Mouse (Mus musculus) forebrain, embryonic 15.5 days (tissue): Measurements from ENCODE around the gene Slc15a5. TPM values are rescaled to one million over a fixed set of nuclear protein-coding genes. Genes with fewer than 3 reads are reported as not detected.
A peak's percentile ranks its signal among the peaks of the same experiment; 100 is the strongest.

Experiments used
- ATAC-seq: fragments of 200-750 bp; cut with Nextera tagmentation; replicated peaks from 2 replicates; pipeline ENCODE4 v1.8.0; 2017; ENCODE audit warnings: mild to moderate bottlenecking, moderate TSS enrichment, moderate library complexity
- H3K27ac ChIP-seq: fragments of 300-500 bp; sonication (generic); replicated peaks from 2 replicates; pipeline ENCODE4 v1.5.1; 2015; ENCODE audit warnings: mild to moderate bottlenecking, inconsistent platforms
- H3K27me3 ChIP-seq: fragments of 300-500 bp; sonication (generic); 2 replicates; pipeline ENCODE4 v1.6.1; 2015; ENCODE audit warnings: inconsistent platforms
- H3K36me3 ChIP-seq: fragments of 300-500 bp; sonication (generic); 2 replicates; pipeline ENCODE4 v1.6.1; 2015; ENCODE audit warnings: mild to moderate bottlenecking, inconsistent platforms
- H3K4me1 ChIP-seq: fragments of 300-500 bp; sonication (generic); 2 replicates; pipeline ENCODE4 v1.6.1; 2015; ENCODE audit warnings: inconsistent platforms
- H3K4me2 ChIP-seq: fragments of 300-500 bp; sonication (generic); replicated peaks from 2 replicates; pipeline ENCODE4 v1.6.1; 2015; ENCODE audit warnings: mild to moderate bottlenecking, inconsistent platforms
- H3K4me3 ChIP-seq: fragments of 300-500 bp; sonication (generic); 2 replicates; pipeline ENCODE4 v1.5.1; 2015; ENCODE audit warnings: mild to moderate bottlenecking, inconsistent platforms
- H3K9ac ChIP-seq: fragments of 300-500 bp; sonication (generic); replicated peaks from 2 replicates; pipeline ENCODE4 v1.6.1; 2015; ENCODE audit warnings: mild to moderate bottlenecking, inconsistent platforms
- H3K9me3 ChIP-seq: fragments of 300-500 bp; sonication (generic); 2 replicates; pipeline ENCODE4 v1.6.1; 2016; ENCODE audit warnings: inconsistent platforms
- WGBS: fragments of 180-500 bp; shearing (Covaris S2); methylation state at CpG from one replicate; pipeline ENCODE4 v1.1.7; 2015; ENCODE audit warnings: mixed read lengths; 5-methylcytosine and 5-hydroxymethylcytosine counted together
- polyA plus RNA-seq: library from polyadenylated mRNA; unstranded; fragments of >200 nt; fragmentation: Nextera tagmentation; extraction: Ambion mirVana; gene quantifications from 2 replicates; pipeline ENCODE4 v1.2.1, GENCODE M21; 2015

The Slc15a5 gene
- polyA plus RNA-seq, 1 experiment from 2014 or later = not detected

DNA sequence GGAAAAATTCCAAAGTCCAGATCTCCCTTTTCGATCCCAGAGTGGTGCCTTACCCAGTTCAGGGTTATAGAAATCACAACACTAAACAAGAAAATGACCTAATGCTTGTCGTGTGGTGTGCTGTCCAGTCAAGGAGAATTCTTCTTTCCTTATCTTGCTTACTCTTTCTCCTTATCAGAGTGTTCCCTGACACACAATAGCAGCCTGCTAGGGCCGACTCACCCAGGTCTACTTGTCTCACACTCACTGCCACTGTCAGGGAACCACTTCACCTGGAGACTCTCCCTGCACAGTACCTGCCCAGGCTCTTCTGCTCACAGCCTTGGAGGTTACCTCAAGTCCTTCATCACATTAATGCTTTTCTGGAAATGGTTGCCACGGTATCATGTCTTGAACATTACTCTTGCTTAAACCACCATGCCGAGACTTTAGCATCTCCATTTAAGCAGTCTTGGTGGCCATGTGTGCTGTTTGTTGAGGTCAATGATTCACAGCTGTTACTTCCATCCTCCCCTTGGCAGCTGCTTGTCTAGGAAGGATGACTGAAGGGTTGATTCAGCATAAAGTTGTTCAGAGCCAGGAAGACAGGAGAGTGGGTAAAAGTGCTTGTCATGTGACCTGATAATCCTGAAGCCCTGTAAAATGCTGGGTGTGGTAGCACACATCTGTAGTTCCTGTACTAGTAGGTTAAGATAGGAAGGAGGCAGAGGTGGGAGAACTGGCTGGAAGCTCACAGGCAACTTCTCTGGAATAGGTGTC lies 1.9 kb downstream of the Slc15a5 start:
- no peak for ATAC-seq
- H3K9ac ChIP-seq = no peak overlapping the region
- no peaks in the 10 kb centered on the region for H3K36me3 ChIP-seq
- H3K4me3 ChIP-seq = no peak overlapping the region
- 89% methylated on average over 5 of the region's 5 CpGs for WGBS
- H3K4me1 ChIP-seq = 0 out of 2 replicates have a peak, but pooled peaks cover 2% of the 10 kb centered on the region
- H3K9me3 ChIP-seq = no peaks in the 10 kb centered on the region
- no peak overlapping the region for H3K4me2 ChIP-seq
- no peak overlapping the region for H3K27ac ChIP-seq
- no peaks in the 10 kb centered on the region for H3K27me3 ChIP-seq

DNA sequence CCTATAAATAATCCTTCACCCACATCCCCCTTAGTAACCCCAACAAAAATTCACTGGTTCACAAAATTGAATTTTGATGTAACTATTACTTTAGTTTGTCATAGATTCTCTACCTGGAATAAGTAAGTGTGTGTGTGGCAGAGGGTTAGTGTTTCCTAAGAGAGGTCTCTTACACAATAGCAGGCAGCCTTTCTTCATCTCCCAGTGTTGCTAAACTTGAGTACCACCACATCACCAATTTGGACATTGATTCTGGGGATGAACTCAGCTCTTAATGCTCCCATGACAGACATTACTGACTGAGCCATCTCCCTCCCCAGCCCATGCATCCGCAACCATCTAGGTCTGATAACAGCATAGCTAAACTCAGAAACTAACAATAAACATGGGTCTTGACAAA lies 4.0 kb downstream of the Slc15a5 start:
- no peak overlapping the region for H3K4me3 ChIP-seq
- no peak overlapping the region for H3K4me2 ChIP-seq
- WGBS = 100% methylated on average over 1 of the region's 1 CpGs
- H3K9me3 ChIP-seq = no peaks in the 10 kb centered on the region
- H3K27me3 ChIP-seq = no peaks in the 10 kb centered on the region
- ATAC-seq = no peak
- no peak overlapping the region for H3K27ac ChIP-seq
- no peak overlapping the region for H3K9ac ChIP-seq
- 0 out of 2 replicates have a peak, but pooled peaks cover 4% of the 10 kb centered on the region for H3K4me1 ChIP-seq
- no peaks in the 10 kb centered on the region for H3K36me3 ChIP-seq

DNA sequence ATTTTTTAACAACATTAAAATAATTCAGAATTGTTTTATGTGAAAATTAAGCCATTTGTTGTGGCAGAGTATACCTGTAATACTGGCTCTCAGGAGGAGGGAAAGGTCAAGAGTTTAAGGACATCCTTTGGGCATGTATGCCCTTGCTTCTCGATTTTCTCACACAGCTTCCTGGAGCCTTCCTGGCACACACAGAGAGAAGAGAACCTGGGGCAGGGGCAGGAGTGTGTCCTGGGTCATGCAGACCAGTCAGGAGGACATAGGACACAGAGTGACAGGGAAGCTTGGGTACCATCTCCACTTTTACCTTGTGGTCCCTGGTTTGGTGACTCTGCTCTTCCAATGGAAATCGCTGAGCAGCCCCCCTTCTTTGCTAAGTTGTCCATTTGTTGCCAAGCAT lies 6.2 kb downstream of the Slc15a5 start:
- no peak for ATAC-seq
- Histone ChIP-seq H3K4me1 (0 out of 2 replicates have a peak, but pooled peaks cover 4% of the 10 kb centered on the region), H3K4me2 (no peak overlapping the region), H3K27me3 (no peaks in the 10 kb centered on the region), H3K9me3 (no peaks in the 10 kb centered on the region), H3K4me3 (no peak overlapping the region), H3K36me3 (no peaks in the 10 kb centered on the region), H3K27ac (no peak overlapping the region), H3K9ac (no peak overlapping the region)
- whole genome bisulfite sequencing = 88% methylated on average over 2 of the region's 2 CpGs

DNA sequence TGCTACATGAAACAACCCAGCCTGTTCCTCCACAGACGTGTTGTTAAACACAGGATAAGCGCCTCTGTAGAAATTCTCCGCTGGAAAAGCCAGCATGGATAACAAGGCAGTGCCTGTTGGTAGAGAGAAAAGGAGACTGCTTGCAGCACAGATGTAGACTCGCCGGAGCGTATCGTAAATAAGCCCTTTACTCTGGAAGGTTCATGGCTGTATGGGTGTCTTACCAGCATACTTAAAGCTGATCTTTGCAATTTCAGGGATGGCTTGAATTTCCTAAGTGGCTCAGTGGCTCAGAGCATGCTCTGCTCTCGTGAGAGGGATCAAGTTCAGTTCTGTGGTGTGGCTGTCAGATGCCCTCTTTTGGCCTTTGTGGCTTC lies 6.8 kb downstream of the Slc15a5 start:
- Histone ChIP-seq H3K4me2 (no peak overlapping the region), H3K27me3 (no peaks in the 10 kb centered on the region), H3K4me3 (no peak overlapping the region), H3K27ac (no peak overlapping the region), H3K9me3 (no peaks in the 10 kb centered on the region), H3K36me3 (no peaks in the 10 kb centered on the region), H3K9ac (no peak overlapping the region), H3K4me1 (0 out of 2 replicates have a peak, but pooled peaks cover 4% of the 10 kb centered on the region)
- ATAC-seq = 0 out of 2 replicates have a peak, but pooled peaks have one; percentile 38
- WGBS = 65% methylated on average over 8 of the region's 8 CpGs

DNA sequence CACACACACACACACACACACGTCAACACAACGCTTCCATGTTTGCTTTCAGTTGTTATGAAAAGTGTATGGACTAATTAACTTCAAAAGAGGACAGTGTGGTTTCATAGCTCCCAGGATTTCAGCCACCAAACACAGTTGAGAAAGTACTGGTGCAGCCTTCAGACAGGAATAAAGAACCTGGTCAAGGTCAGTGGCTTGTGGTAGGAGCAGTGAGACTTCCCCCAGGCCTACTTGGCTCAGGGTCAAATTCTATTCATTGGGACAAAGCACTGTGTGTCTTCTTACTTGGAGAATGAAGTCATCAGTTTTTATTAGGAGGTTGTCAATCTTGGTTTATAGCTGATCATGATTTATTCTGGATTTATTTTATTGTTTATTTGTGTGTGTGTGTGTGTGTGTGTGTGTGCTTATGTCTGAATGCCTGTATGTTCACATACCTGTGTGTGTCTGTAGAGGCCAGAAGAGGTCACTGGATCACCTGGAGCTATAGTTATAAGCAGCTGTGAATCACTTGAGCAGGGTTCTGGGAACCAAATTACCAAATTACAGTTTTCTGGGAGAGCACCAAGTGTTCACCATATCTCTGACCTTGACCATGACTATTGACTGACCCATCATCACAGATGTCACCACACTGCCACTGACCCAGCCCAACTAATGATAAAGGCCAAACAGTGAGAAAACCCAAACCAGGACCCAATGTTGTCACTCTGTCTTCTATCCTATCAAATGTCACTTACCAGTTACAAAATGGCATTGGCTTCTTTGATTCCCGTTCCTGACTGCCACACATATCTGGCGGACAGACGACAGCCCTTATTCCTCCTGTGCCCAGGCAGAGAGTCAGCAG lies 7.4 kb downstream of the Slc15a5 start:
- no peak overlapping the region for H3K4me3 ChIP-seq
- WGBS = 82% methylated on average over 5 of the region's 5 CpGs
- no peak overlapping the region for H3K9ac ChIP-seq
- ATAC-seq = no peak
- H3K4me1 ChIP-seq = 0 out of 2 replicates have a peak, but pooled peaks cover 4% of the 10 kb centered on the region
- no peaks in the 10 kb centered on the region for H3K36me3 ChIP-seq
- H3K27me3 ChIP-seq = no peaks in the 10 kb centered on the region
- no peak overlapping the region for H3K4me2 ChIP-seq
- no peaks in the 10 kb centered on the region for H3K9me3 ChIP-seq
- no peak overlapping the region for H3K27ac ChIP-seq

DNA sequence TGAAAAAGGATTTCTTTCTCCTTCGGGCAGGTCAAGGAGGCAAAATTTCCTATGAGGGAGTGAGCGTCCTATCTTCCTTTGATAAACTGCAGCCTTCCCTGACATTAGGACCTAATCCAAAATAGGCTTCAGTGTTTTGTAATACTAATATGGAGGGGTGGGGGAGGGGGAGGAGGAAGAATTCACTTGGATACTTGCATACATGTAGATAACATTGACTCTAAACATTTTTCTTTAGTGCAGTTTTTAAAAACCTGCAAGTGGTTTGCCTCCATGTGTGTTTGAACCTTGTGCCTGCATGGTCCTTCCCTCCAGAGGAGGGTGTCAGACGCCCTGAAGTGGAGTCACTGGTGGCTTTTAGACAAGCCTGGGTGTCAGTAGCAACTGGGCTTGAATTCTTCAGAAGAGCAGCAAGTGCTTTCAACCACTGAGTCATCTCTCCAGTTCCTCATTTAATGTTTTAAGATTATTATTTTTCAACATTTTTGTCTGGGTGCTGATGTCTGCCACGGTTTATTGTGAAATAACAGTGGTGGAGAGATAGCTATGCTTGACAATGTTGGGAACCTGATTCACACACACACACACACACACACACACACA lies 8.1 kb downstream of the Slc15a5 start:
- H3K9ac ChIP-seq = no peak overlapping the region
- no peaks in the 10 kb centered on the region for H3K36me3 ChIP-seq
- no peak overlapping the region for H3K27ac ChIP-seq
- WGBS = 34% methylated on average over 4 of the region's 4 CpGs
- 0 out of 2 replicates have a peak, but pooled peaks cover 4% of the 10 kb centered on the region for H3K4me1 ChIP-seq
- ATAC-seq = no peak
- no peak overlapping the region for H3K4me3 ChIP-seq
- no peaks in the 10 kb centered on the region for H3K27me3 ChIP-seq
- H3K9me3 ChIP-seq = no peaks in the 10 kb centered on the region
- no peak overlapping the region for H3K4me2 ChIP-seq

DNA sequence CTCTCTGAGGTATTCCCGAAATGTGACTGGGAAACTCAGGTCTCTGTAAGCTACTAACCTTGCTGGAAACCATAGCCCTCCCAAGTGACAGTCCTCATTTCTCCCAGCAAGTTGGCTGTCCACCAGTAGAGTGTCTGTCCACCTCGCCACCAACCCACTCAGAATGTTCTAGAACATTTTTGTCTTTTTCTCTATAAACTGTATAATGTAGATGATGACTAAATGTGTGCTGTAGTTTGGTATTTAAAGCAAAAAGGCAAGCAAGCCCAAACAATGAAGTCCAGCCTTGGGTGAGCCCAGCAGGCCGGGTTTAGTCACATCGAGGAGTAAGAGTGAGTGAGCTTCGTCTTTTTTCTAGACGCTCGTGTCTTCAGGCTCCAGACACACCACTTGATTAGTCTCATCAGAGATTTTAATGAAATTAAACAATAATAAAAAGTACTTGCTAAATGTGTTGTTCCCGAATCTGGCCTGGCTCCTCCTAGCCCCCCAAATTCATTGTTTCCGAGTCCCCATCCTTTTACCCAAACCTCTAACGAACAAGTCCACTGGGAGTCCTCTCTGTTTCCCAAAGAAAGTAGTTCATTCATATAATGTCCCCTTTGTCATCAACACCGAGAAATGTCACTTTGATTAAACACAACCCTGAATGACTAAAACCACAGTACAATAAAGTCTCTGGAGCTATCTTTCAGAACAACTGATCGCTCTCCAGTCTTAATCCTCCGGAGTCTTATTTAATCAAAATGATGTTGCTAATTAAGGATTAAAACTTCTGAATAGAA lies 8.8 kb downstream of the Slc15a5 start:
- no peak for ATAC-seq
- H3K4me2 ChIP-seq = no peak overlapping the region
- no peaks in the 10 kb centered on the region for H3K27me3 ChIP-seq
- H3K4me1 ChIP-seq = 0 out of 2 replicates have a peak, but pooled peaks cover 4% of the 10 kb centered on the region
- no peak overlapping the region for H3K4me3 ChIP-seq
- H3K9me3 ChIP-seq = no peaks in the 10 kb centered on the region
- H3K27ac ChIP-seq = no peak overlapping the region
- H3K9ac ChIP-seq = no peak overlapping the region
- no peaks in the 10 kb centered on the region for H3K36me3 ChIP-seq
- WGBS = 30% methylated on average over 13 of the region's 13 CpGs

DNA sequence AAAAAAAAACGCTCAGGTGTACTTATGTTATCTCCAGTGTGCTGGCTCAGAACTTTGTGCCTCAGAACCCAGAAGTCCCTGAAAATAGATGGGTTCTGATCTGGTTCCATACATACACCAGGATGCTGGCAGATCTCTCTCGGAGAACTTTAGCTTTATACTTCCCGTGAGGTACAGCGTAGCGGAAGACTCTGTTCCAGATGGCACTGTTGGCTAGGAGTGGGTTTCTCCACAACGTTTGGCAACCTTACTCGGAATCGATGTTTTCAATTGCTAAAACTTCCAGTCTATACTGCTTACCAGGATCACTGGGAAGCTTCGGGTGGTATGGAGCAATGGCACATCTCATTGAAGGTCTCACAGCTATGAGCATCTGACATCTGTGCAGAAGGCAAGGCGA lies 9.8 kb downstream of the Slc15a5 start:
- Histone ChIP-seq H3K4me2 (no peak overlapping the region), H3K36me3 (no peaks in the 10 kb centered on the region), H3K27me3 (no peaks in the 10 kb centered on the region), H3K9ac (no peak overlapping the region), H3K27ac (no peak overlapping the region), H3K9me3 (no peaks in the 10 kb centered on the region), H3K4me1 (0 out of 2 replicates have a peak, but pooled peaks cover 4% of the 10 kb centered on the region), H3K4me3 (no peak overlapping the region)
- peak; percentile 75; the same call in 1 of the 2 replicates for ATAC-seq
- 82% methylated on average over 10 of the region's 10 CpGs for WGBS

DNA sequence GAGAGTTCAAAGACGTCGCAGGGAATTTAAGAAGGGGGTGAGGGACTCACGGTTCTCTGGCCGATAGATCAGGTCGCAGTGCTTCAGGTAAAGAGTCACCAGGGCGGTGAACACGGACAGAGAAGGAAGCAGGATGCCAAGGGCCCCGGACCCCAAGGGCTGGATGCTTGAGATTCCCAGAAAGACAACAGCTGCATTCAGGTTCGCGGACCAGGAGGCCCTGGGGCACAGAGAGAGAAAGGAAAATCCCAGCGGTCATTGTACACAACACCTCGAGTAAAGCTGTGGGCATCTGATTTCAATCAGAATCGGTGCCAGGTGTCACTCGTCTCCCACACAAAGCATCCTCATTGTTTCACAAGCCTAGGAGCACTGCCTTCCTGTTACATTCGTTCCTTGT lies 24.1 kb downstream of the Slc15a5 start:
- WGBS = 25% methylated on average over 15 of the region's 15 CpGs

DNA sequence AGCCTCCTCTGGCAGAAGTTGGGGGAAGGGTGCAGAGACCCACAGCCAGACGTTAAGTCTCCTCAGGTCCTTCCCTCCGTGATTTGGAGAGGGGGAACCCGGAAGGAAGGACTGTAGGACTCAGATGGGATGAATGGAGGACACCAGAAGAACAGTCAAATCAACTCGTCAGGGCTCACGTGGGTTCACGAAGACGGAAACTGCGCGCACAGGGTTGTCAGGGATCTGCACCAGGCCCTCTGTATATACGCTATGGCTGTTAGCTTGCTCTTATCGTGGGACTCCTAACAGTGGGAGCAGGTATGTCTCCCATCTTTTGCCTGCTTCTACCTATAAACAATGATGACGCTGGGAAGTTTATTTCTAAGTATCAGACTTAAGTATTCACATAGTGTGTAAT lies 24.8 kb downstream of the Slc15a5 start:
- Histone ChIP-seq H3K27me3 (no peaks in the 10 kb centered on the region), H3K36me3 (no peaks in the 10 kb centered on the region), H3K27ac (no peak overlapping the region), H3K4me1 (no peaks in the 10 kb centered on the region), H3K9ac (no peak overlapping the region), H3K4me3 (no peak overlapping the region), H3K4me2 (no peak overlapping the region), H3K9me3 (no peaks in the 10 kb centered on the region)
- WGBS = 87% methylated on average over 12 of the region's 12 CpGs
- ATAC-seq = no peak

More for the DNA sequence above, 24.1 kb downstream of the Slc15a5 start:
- H3K36me3 ChIP-seq = no peaks in the 10 kb centered on the region
- H3K9me3 ChIP-seq = no peaks in the 10 kb centered on the region
- H3K4me3 ChIP-seq = no peak overlapping the region
- H3K4me1 ChIP-seq = no peaks in the 10 kb centered on the region
- H3K9ac ChIP-seq = no peak overlapping the region
- ATAC-seq = no peak
- no peak overlapping the region for H3K4me2 ChIP-seq
- no peaks in the 10 kb centered on the region for H3K27me3 ChIP-seq
- no peak overlapping the region for H3K27ac ChIP-seq

DNA sequence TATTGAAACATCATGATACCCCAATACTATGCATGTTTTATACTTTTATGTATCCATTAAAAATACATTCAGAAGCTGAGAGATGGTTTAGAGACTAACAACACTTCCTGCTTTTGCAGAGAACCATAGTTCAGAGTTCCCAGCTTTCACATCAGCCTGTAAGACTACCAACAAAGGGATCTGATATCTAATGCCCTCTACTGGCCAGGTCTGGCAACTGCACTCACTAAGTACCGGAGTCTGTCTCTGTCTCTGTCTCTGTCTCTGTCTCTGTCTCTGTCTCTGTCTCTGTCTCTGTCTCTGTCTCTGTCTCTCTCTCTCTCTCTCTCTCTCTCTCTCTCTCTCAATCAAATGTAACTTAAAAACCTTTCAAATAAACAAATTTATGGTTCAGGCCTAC lies 25.6 kb downstream of the Slc15a5 start:
- Histone ChIP-seq H3K36me3 (no peaks in the 10 kb centered on the region), H3K27ac (no peak overlapping the region), H3K9ac (no peak overlapping the region), H3K9me3 (no peaks in the 10 kb centered on the region), H3K27me3 (no peaks in the 10 kb centered on the region), H3K4me2 (no peak overlapping the region), H3K4me3 (no peak overlapping the region), H3K4me1 (no peaks in the 10 kb centered on the region)
- no peak for ATAC-seq
- WGBS = 63% methylated on average over 1 of the region's 1 CpGs
